Mouse (Mus musculus): ENCODE measurements around the gene Ppard.

Ppard gene

DNA sequence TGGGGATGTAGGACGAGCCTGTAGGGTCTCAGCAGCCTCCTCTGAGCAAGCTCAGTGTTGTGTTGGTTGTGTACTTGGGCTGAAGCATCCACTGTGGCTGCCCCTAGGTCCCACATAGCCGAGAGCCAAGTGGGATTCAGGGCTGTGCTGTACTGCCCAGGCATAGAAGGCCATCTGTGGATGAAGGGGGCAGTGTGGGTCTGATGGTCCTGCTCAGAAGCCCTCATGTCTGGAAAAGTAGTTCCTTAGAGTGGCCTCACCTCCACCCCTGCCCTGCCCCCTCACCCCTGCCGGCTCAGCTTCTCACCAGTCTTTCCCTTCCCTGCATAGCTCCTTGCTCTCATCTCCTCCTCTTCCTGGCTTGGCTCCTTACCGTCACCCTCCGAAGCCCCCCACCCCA lies 23.2 kb downstream of the Ppard start:
- DNase-seq (ENCODE audit: low read depth, low spot score): no peak

DNA sequence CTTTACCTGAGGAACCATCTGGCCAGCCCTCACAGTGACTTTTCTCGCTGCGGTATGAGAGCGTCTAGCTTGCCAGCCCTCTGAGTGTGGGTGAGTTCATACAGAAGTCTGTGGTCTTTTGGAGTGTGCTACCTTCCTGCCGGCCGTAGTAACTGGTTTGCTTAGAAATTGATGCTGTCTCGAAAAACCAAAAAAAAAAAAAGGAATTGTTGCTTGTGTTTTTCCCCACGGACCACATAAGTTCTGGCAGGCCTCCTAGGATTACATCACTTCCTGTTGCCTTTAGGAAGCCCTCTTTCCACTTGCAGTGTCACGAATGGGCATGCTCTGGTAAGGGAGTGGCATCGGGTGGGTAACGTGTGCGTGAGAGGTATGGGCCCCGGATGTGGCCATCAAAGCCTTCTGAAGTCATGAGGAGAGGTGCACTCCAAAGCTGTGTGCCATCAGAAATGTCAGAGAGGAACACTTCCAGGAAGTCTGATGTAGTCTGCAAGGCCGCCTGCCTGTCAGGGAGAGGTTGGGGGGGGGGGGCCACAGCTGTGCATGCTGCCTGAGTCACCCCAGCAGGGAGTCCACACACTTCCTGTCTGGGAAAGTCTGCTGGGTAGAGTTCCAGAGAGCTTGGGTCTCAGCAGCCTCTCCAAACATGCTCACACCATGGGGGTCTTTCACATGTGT lies 24.3 kb downstream of the Ppard start:
- DNase-seq (ENCODE audit: low read depth, low spot score): peak; percentile 62

DNA sequence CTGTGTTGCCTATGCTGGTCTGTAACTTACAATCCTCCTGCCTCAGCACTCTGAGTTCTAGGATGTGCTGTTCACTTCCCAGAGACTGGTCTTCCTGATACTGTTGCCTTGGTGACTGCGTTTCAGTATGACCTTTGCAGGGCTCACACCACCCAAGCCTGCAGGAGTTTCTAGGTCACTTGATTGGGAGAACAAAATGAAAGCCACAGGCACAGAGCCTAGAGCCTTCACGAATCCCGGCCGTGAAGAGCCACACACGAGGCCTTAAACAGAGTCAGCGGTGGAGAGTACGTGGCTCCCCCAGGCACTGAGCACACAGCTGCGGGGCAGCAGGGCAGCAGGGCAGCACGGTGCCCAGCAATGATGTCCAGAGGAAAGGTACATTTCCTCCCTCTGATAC lies 25.8 kb downstream of the Ppard start:
- no peak for DNase-seq (ENCODE audit: low read depth, low spot score)

GRCm38 (mm10) chr17:28259890-28260542 lies 27.5 kb downstream of the Ppard start:
- no peak for DNase-seq (ENCODE audit: low read depth, low spot score)

DNA sequence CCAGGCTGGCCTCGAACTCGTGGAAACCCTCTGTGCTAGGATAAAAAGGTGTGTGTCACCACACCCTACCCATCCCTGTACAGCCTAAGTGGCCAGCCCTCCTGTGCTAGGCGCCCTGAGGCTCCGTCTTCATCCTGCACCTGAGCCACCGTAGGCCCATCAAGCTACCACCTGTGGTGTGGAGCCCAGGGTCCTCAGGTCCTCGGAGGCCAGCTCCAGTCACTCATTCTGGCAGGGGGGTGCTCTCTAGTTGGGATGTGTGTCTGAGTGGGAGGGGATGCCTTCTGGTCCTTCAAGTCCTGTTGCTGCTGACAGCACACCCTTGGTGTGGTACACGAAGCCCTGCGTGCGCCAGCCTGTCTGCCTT lies 28.0 kb downstream of the Ppard start:
- DNase-seq (ENCODE audit: low read depth, low spot score): no peak

- DNase-seq (ENCODE audit: low read depth, low spot score): no peak
These were observed 29.3 kb downstream of the Ppard start for GRCm38 (mm10) chr17:28261795-28262194.

- no peak for DNase-seq (ENCODE audit: low read depth, low spot score)
These were observed 30.8 kb downstream of the Ppard start for GRCm38 (mm10) chr17:28263181-28263894.

DNA sequence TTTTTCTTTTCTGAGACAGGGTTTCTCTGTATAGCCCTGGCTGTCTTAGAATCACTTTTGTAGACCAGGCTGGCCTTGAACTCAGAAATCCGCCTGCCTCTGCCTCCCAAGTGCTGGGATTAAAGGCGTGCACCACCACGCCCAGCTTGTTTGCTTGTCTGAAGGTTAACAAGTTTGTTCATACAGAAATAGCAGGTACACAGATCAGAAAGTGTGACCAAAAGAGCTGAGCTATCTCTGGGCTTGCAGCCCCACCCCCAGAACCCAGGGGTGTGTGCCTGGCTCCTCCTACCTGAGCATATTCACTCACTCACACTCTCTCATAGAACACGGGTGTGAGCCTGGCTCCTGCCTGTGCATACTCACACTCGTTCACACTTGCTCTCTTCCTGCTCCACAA lies 34.8 kb downstream of the Ppard start:
- no peak for DNase-seq (ENCODE audit: low read depth, low spot score)

GRCm38 (mm10) chr17:28270165-28270564 lies 37.7 kb downstream of the Ppard start:
- DNase-seq (ENCODE audit: low read depth, low spot score): no peak

DNA sequence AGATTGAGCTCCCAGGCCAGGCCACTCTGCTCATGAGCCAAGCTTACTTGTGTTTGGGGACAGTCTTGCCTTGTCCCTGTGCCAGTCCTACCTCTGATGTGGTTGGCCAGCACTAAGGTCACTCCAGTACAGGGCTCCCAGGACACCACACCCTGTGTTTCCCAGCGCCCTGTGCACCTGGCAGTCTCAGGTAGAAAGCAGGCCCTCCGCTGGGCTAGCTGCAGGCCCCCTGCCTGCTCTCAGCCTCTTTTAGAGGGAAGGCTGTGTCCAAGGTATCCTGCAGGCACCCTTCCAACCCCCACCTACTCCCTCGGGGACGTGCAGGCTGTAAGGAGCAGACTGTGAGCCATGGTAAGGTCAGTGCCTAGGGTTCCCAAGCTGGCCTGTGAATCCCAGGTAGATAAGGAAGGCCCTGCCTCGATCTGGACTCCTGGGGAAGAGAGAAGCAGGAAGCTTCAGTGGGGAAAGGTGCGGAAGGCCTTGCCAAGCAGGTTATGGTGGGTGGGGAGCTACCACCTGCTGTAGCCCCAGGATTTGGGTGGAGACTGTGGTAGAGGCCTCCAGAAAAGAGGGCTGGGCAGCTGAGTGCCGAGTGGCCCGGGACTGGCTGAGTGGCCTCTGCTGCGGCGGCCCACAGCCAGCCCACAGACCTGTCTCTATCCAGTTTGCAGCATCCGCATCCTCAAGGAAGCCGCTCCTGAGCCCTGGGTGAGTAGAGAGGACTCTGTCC lies 39.2 kb downstream of the Ppard start:
- no peak for DNase-seq (ENCODE audit: low read depth, low spot score)

- no peak for DNase-seq (ENCODE audit: low read depth, low spot score)
These were observed 39.8 kb downstream of the Ppard start for GRCm38 (mm10) chr17:28272281-28272680.

DNA sequence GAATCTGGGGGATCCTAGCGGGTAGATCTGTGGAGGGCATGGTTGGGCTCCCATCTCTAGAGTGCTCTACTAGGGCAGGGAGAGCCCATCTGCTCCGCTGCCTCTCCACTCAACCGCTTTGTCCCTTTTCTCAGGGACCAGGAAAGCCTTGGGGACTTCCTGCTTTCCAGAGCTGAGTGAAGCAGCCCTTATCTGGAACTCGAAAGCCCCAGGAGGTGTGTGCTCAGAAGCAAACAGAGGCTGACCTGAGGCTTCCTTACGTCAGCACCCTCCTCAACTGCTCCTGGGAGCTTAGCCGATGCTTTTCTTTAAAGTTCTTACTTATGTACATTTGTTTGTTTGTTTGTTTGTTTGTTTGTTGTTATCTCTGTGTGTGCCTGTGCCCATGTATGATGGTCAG lies 40.3 kb downstream of the Ppard start:
- no peak for DNase-seq (ENCODE audit: low read depth, low spot score)

DNA sequence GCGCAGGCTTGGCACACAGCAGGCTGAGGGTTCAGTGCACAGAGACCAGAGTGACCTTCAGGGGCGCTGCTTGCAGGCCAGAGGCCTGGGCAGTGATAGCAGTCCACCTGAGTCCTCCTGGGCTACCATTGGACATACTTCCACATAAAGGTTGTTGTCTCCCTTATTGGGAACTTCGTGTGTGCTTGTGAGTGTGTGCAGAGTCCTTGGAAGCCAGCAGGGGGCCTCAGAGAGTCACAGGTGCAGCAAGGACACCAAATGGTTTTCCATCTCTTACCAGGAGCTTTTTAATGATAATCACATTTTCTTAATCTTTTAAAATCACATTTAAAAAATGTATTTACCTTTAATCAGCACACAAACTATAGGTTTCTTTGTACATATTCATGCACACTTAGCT lies 42.2 kb downstream of the Ppard start:
- no peak for DNase-seq (ENCODE audit: low read depth, low spot score)

DNA sequence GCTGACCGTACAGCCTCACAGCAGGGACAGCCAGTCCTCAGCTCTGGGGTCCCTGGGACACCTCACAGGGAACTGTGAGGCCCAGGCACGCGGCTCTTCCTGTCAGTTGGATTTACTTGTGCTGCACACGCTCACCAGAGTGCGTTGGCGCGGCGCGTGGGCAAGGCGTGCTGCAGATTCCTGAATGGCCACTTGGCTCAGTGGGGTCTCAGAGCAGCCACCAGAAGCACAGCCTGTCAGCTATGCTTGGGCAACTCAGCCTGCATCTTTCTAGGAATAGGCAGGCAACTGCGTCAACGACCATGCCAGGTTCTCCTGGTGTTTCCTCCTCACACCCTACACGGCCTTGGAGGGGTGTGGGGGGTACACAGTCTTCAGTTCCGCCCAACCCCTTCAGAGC lies 44.7 kb downstream of the Ppard start:
- no peak for DNase-seq (ENCODE audit: low read depth, low spot score)

DNA sequence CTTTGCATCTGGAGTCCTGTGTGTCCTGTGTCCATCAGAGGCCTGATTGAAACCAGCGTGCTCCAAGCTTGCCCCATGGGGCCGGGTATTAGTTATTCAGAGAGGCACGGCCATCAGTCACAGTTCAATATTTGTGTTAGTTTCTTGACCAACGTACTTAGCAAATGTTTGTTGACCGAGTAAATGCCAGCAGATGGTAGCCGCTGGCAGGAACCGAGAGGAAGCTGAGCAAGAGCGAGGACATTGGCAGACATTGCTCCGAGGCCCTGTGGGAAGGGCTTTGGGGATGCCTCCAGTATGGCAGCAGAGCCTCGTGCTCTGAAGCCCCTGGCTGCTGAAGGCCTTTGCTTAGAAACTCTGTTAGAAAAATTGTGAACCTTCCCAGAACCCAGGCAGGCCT lies 45.2 kb downstream of the Ppard start:
- no peak for DNase-seq (ENCODE audit: low read depth, low spot score)

GRCm38 (mm10) chr17:28278156-28278555 lies 45.7 kb downstream of the Ppard start:
- DNase-seq (ENCODE audit: low read depth, low spot score): no peak

DNA sequence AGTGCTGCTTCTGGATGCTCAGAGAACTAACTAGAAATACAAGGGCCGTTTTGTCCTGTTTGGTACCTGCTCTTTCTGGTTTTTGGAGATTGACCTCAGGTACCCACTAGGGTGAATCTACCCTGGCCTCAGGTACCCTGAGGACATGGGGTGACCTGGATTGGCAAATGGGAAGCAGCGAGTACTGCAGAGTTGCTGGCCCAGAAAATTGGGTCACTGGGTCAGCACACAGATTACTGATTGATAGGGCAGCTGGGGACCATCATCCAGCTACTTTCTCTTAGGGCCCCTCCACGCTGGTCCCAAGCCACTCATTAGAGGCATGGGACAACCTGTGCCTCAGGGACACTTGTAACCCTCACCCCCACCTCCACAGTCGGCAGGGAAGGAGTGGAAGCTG lies 46.7 kb downstream of the Ppard start:
- no peak for DNase-seq (ENCODE audit: low read depth, low spot score)

DNA sequence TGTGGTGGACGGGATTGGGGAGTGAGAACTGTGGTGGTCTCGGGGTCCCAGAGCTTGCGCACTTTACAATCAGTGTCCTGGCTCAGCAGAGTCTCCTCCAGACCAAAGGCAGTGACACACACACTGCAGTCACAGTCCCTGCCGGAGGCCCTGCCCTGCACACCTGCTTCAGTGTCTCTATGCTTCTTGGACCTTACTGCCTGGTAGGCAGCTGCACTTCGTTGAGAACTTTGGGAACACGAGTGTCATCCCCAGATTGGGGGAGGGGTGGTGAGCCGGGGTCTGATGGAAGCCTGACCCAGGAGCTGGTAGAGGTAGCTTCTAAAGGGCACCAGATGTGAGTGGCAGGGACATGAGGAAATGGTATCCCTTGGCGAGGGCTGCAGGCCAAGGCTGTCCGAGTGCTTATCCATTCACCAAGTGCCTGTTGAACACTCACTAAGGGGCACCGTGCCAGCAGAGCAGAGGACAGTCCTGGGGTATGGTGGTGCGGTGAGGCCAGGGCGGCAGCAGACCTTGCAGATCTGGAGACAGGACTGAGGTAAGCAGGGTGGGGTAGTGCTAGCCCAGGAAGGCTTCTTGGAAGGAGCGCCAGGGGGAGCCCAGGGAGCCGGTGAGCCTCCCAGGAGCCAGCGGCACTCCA lies 47.4 kb downstream of the Ppard start:
- no peak for DNase-seq (ENCODE audit: low read depth, low spot score)

DNA sequence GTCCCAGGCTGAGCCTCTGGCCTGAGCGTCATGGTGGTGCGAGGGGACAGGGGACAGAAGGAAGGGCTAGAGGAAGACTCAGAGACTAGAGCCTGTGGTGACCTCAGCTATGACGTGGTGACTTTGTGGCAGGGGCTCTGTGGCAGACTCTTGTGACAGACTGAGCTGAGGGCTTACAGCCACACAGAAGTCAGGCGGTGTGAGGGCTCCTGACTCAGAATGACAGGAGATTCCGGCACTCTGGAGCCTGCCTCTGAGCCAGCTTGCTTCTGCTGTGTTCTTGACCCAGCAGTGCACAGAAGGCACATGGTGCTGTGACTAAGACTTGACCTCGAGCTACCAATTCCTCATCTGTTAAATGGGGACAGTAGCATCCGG lies 47.9 kb downstream of the Ppard start:
- DNase-seq (ENCODE audit: low read depth, low spot score): no peak

- DNase-seq (ENCODE audit: low read depth, low spot score): no peak
These were observed 48.4 kb downstream of the Ppard start for GRCm38 (mm10) chr17:28280831-28281377.

DNA sequence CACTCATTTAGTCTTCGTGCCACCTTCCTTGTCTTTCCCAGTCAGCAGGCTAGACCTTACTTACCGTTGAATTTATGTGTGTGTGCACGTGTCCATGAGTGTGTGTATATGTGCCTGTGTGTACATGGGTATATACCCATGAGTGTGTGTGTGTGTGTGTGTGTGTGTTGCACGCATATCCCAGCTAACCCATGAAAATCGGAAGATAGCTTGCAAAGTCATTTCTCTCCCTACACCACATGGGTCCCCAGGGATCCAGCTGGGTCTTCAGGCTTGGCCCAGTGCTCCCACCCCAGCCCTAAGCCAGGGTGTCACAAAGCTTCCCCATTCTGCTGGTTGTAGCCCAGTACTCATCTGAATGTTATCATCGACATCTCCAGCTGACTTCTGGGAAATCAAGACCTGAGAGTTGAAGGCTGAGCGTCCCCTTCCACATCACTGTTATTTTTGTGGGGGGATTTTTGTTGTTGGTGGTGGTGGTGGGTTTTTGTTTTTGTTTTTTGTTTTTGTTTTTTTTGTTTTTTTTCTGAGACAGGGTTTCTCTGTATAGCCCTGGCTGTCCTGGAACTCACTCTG lies 49.5 kb downstream of the Ppard start:
- DNase-seq (ENCODE audit: low read depth, low spot score): no peak

Data from mesoderm, embryonic 11.5 days (tissue).